Mouse (Mus musculus) frontal cortex, adult (tissue): ENCODE measurements around the gene Jaml.

Experiments
- ATAC-seq: cut with Nextera tagmentation; 2 replicates; pipeline ENCODE4 v1.9.2; 2017; ENCODE audit warnings: mild to moderate bottlenecking, moderate library complexity, mixed read lengths; ENCODE audit not compliant: low TSS enrichment

The Jaml gene

DNA sequence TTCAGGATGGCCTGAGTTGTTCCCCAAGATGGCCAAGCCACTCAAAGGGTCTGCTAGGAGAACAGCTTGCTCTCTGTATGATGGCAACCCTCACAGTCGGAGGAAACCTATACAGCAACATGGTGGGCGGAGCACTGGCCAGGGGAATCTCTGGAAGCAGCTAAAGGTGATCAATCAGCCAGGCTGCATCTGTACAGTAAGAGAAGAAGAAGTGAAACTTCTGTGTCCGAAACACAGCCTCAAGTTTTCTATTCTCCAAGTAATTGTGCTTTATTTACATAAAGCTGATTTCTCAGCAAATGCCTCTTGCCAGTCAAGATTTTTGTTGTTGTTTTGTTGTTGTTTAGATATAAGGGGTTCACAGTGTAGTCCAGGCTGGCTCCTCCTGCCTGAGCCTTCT, 1.1 kb upstream of the Jaml start:
- ATAC-seq: no peak

DNA sequence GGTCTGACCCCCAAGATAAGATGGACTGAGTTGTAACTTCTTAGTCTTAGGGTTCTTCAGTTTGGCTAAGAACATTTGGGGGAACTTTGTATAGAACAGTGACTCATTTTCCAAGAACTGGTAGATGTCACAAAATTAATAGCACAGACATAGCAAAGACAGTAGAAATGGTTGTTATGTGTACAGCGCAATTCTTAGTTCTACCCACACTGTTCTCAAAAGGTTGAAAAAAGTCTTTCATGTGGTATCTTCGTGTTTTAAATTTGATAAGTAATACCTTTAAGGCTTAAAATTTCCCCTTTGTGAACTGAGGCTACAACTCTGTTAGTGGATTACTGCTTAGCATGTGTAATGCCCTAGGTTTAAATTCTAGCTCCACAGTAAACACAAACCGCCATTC, 4.1 kb downstream of the Jaml start:
- no peak for ATAC-seq

DNA sequence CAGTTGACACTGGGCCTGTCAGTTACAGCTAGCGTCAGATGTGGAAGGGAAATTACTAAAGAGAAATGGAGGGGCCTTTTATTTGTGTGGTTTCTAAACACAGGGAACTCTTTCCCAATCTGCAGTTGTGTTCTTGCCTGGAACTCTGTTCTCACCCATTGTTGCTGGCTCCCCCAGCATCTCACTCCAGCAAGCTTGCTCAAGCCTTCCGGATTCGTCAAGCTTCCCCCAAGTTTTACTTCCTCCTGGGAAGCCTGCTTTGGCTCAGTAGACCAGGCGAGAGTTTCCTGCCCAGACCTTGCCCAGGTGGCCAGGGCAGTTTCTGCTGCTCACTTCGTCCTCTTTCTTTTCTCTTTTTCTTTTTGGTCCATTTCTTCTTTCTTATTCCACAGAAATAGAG, 5.6 kb downstream of the Jaml start:
- no peak for ATAC-seq

DNA sequence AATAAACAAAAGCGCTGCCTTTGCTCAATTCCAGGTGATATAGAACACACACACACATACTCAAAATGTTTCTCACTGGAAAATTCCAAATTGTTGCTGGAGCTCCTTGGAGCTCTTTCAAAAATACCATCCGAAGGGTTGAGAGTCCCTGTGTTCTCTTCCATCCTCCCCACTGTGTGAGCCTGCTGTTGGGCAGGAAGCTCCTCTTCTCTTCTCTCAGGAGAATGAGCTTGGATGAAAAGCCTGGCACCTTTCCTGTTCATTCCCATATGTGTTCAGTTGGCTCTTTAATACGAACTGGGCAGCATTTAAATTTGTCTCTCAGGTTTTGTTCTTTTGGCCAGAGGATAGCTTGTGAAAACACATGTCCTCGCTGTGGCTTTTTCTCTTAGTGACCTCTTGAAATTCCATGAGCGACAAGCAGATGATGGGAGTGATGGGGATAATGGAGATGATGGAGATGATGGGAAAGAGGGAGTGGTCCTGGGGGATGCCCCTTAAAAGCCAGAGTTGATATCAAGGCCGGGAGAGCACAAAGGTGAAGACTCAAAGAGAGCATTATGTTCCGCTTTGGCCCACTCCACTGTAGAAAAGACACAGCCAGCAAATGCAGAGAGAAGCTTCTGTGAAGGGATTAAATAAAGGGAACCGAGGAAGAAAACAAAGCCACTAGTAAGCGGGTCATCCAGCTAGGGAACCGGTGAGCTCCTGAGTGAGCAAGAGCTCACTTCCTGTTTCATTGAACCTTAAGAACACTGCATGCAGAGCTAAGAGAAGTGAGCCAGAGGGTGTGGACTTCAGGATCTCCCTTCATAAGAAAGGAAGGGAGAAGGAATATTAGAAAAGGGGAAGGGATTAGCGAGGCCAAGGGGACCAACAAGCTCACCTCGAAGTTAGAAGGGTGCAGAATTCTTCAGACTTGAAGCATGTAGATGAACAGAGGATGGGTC, 7.0 kb downstream of the Jaml start:
- no peak for ATAC-seq

DNA sequence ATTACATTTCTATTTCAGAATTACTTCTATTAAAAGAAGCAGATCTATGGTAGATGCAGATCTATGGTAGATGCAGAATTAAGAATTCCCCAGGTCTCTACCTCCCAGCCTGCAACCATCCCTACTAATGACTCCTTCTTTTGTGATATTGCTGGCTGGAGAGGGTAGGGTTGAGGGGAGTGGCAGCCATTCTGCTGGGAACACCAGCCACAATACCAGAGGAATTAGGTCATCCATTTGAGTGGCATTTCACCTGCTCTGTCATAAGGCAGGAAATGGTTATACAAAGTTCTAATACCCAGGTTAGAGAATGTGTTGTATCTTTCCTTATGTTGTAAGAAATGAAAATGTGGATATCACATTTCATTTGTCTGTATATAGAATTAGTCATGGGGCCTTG, 9.1 kb downstream of the Jaml start:
- no peak for ATAC-seq

DNA sequence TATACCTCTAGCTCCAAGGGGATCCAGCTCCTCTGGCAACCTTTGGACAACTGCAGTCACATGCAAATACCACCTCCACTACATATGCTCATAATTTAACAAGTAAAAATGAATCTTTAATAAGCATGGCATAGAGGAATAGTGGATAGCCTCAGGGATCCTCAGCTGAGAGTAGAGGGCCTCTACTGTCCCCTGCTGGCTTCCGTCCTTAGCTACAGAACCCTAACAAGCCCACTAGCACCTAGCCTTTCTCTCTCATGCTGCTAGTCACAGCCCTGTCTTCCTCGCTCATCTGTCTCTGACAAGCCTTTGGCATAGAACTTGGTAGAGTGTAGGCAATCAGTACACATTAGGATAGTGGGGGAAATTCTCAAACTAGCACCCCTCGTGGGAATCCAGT, 11.8 kb downstream of the Jaml start:
- ATAC-seq: no peak

DNA sequence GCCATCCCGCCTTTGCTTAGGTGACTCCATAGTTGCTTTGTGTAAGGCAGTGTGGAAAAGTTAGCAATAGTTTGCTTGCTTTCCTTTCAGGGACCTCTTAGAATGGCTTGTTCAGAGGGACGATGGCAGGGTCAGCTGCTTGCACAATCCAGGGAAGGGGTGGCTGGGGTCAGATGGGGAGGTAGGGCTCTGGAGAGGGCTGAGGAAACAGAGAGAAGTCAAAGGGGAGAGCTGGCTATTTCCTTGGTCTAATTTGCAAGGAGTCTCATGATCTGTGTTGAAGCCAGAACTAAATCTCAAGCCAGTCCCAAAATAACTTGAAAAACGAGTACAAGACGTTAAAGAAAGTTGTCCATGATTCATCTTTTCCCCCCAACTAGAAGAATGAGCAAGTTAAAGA, 13.7 kb downstream of the Jaml start:
- ATAC-seq: no peak

DNA sequence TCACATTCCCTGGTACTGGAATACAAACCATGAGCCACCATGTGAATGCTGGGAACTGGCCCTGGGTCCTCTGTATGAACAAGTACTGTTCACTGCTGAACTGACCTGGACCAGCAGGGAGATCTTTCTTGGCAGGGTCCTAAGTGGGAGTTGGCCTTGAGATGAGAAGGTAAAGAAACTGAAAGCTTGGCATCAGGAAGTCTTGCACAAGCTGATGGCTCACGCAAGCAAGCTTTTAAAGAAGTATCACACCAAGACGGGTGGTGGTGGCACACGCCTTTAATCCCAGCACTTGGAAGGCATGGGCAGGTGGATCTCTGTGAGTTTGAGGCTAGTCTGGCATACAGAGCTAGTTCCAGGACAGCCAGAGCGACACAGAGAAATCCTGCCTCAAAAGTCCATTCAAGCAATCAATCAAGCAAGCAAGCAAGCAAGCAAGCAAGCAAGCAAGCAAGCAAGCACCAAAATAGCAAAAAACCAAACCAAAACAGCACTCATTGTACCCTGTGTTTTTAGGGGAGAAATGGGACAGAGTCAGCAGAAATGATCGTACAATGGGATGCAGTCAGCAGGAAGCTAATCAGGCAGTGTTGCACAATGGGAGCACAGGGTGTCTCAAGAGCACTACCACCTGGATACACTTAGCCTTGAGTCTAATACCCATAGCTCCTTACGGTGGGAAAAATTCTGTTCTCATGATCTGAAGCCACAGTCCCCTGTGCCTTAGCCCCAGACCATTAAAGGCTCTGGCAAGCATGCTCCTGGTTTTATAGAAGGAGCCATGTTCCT, 16.4 kb downstream of the Jaml start:
- no peak for ATAC-seq

DNA sequence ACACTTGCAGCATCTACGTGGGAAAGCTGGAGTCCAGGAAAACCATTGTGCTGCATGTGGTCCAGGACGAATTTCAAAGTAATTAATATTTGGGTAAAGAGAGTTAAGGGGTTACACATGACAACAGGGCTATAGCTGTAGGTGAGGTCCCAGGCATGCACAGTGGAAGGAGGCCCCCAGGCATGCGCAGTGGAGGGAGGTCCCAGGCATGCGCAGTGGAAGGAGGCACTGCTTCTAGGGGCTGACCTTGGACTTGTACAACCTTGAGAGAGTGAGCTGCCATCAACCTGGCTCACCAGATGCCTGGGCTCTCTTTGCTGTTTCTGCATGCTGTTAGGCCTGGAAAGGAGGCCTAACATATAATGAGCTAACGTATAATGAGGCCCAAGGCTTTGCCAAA, 18.9 kb downstream of the Jaml start:
- ATAC-seq: no peak

DNA sequence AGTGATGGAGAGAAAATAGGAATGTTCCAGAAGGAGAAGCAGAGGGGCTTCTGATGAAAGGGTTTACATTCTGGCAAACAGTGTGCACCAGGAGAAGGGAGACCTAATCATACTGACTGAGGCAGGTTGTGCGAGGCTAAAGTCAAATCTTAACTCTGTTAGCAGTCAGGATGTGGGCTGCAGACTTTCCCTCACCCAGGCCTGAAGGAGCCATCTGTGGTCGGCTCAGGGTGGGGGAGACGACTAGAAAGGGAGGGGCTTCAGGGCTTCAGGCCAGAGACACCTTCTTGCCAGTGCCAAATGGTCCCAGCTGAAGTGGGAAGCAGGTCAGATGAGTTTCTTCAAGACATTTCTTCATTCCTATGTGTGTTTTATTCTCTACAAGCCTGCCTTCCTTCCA, 19.4 kb downstream of the Jaml start:
- no peak for ATAC-seq

DNA sequence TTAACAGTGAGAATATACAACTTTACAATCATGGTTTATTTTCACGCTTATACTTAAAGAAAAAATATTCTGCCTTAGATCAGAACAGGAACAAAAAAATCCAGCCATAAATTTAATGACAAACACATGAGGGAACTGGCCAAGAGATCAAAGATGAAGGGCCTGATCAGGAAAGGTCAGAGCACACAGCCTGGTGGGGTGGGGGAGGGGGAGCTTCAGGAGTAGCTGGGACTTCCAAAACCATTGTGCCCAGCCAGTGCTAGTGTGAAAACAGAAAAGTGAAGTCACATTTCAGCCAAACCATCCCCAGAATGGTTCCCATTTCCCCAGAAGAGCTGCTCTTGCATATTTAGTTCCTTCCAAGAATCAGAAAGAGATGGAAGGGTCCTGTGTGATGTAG, 23.5 kb downstream of the Jaml start:
- no peak for ATAC-seq

DNA sequence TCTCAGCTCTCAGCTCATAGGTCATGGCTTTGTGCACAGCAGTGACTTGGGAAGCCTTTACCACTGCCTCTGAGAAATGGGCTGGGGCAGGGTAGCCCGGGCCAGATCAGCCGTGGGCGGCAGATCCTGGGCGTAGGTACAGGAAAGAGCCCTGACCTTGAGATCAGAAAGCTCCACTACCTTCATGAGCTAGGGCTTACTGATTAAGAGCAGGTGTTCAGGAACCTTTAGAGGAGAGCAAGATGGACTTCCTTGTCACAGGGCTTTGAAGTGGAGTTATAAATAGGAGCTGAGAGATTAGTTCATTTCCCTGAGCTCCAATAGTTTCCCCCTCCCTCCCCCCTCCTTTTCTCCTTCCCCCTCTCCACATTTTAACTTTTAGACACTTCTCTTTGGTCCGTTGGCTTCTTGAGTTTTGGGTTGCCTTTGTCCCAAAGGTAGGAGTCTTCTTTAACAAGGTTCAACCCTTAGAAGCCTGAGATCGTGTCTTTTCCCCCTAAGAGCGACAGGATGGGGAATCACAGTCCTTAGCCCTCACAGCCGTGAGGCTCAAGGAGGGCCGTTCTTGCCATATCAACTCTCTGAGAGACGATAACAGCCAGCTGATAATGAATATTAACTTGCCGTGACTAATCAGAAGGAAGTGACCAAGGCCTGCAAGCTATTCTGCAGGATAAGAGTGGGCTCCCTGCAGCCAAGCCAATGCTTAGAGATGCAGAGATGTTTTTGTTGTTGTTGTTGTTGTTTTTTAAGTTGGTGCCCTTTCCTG, 24.4 kb downstream of the Jaml start:
- ATAC-seq: no peak

DNA sequence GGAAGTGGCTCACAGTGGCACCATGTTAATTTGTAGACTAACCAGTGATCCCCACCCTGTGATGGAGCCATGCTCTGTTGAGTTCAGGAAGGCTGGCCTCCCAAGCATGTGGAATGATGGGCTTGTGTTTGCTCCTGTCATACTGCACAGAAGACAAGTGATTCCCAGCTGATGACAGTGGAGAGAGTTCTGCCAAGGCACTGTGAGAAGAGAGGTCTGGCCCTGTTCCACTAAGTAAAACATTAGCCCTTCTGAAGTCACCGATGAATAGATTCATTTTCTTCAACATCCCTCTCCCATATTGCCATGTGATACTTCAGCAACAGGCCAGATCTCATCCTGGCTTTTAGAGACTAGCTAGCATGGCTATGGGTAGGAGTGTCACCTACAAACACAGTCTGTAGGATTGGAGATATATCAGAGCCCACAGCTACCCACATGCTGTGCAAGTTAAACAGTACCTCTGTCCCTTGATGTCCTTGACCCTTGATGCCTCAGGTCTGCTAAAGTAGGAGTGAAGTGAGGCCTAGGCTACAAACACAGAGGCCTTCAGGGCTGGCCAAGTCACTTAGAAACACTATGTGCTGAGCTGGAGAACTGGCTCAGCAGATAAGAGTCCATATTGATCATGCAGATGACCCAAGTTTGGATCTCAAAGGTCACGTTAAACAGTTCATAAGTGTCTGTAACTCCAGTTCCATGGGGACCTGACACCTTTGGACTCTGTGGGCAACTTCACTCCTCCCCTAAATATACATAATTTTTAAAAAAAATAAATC, 26.8 kb downstream of the Jaml start:
- ATAC-seq: no peak

DNA sequence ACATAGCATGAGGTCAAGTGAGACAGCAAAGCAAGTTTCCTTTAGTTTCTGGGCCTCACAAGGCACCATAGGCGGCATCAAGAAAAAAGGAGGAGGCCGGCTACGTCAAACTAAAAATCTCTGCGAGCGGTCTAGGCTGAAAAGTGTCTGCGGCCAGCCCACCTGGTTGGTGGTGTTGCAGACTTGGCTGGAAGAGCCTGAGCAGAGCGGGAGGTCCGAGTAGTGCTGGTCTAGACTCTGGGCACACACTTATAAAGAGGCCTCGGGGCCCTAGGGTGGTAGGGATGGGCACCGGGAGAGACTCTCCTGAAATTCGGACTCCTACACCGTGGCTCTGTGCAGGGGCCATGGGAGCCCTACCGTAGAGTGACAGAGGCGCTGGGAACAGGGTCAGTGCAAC, 36.7 kb downstream of the Jaml start:
- peak; percentile 76 for ATAC-seq

DNA sequence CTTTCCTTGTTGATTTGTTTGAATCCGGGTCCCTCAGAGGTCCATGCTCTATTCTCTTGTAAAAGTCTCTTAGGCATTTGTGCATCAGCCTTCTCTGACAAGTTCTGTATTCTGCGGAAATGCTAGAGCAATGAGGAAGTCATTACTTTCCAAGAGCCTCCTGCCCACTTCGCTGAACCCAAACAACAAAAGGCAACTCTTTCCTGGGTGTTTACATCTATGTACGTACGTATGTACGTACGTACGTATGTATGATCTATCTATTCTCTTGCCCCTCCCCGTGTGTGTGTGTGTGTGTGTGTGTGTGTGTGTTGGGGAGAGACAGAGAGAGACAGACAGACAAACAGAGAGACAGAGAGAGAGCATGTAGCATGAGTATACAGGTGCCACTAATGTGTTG, 37.8 kb downstream of the Jaml start:
- ATAC-seq: no peak

DNA sequence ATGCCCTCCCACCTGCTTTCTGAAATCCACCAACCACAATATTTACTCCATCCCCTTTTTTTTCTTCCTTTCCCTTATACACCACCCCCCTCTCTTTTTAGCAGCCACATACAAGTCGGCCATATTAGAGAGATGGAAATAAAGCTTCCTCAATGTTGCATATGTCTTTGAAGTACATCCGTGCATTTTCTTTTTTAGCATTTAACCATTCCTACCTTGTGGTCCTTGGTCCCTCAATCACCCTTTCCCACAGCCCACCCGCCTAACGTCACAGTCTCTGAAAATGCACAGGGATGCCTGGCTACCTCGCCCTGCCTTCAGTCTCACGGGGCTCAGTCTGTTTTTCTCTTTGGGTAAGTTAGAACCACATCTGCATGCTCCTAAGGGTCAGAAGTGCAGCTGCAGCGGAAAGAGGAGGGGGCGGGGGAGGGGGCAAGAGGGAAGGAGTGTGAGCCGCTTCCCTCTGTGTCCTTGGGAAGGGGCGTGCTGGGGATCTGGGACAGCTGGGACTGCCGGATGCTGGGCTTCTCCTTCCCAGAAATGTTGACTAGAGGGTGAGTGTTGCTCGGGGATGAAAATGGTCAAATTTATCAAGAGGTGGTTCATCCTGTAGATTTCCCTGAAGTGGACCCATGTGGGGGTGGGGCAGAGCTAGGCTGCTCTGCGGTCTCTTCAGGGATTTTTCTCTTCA, 38.9 kb downstream of the Jaml start, which contains the start of gene Scn2b:
Gene Scn2b, plus strand, starts transcription at position 42 of the 691 bp plus-strand sequence.
- 0 out of 2 replicates have a peak, but pooled peaks have one; percentile 35 for ATAC-seq

DNA sequence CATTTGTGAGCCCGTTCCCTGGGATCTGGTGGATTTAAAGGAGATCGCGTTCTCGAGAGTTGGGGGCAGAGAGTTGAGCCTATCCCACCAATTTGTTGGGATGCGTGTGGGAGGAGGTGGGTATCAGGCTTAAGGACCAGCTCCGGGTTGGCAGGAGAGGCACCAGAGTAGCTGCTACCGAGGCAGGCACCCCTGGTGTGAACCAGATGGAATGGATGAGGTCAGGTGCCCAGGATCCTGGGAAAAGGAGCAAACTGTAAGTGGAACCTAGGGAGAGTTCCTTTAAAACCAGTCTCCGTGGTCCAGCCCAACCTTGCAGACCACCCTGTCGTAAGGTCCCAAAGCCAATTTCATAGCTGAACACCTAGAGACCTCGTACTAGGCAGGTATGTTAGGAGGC, 39.6 kb downstream of the Jaml start:
- no peak for ATAC-seq

DNA sequence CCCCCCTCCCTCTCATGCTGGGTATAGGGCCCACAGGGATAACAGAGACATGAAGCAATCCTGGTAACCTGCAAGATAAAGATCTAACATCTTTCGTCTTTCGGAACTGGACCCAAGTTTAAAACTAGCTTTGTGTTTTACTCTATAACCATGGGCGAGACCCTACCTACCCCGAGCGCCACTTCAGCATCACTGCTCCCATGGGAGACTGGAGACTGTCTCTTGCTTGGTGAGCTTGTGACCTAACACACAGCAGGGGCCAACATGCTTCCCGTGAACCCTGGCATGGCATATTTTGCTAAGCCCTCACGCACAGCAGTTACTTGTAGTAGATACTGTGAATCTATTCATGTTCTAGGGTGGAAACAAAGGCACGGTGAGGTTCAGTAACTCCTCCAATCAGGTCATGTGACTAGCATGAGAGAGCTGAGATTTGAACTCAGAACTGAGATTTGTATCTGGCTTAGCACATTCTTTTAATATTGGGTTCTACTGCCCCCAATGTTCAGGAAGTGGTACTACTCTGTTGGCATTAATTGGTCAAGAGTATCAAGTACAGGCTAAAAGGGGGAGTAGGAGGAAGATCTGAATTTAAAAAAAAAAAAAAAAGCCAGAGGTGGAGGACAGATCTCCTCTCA, 40.5 kb downstream of the Jaml start:
- ATAC-seq: no peak

DNA sequence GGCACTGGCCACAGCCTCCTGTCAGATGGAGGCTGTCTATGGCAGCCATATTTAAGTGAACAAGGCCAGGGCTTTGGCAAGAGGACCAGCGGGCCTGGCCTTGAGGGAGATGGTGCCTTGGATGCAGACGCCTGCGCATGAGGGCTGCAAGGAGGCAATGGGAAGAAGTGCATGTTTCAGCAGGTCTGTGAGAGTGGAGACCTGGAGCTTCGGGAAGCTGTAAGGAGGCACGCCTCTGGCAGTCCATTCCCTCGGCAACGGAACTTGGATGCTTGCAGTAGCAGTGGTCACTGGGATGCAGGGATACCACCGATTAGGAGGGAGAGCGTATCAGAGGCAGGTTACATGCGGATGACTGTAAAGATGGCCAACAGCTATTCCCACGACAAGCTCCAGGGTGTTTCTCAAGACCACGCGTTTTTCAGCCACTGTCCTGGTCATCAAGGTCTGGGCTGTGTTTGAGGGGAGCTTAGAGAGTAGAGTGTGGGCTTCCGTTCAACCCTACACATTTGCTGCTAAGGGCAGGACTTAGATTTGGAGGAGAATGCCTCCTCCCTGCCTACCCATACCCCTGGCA, 41.1 kb downstream of the Jaml start:
- no peak for ATAC-seq

DNA sequence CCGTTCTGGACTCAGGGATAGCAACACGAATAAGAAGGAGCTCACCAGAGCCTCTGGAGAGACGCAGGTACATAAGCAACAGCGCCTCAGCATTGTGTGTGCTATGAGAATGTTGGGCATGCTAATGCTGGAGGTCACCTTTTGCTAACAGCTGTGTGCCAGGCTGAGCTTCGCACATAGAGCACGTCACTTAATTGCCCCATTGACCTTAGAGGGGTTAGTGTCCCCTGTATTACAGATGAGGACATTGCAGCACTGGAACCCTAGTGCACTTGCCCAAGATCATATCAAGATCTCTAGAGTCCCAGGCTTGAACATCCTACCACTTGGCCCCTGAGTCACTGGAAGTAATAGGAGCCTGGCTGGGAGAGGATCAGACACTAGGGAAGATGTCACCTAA, 41.6 kb downstream of the Jaml start:
- no peak for ATAC-seq
